Mouse (Mus musculus) olfactory bulb, adult 2 months (tissue): ENCODE results near the gene Rab24.

Experiments used
- CTCF ChIP-seq: fragments of 200-500 bp; IDR thresholded peaks from 2 replicates; pipeline ENCODE4 v1.5.1; 2012; ENCODE audit warnings: low read depth, mild to moderate bottlenecking, low read length, moderate library complexity; ENCODE audit not compliant: insufficient read depth
- POLR2A ChIP-seq: fragments of 200-500 bp; IDR thresholded peaks from 2 replicates; pipeline ENCODE4 v1.6.1; 2012; ENCODE audit warnings: mild to moderate bottlenecking, low read depth, low read length, moderate library complexity; ENCODE audit not compliant: insufficient read depth

DNA sequence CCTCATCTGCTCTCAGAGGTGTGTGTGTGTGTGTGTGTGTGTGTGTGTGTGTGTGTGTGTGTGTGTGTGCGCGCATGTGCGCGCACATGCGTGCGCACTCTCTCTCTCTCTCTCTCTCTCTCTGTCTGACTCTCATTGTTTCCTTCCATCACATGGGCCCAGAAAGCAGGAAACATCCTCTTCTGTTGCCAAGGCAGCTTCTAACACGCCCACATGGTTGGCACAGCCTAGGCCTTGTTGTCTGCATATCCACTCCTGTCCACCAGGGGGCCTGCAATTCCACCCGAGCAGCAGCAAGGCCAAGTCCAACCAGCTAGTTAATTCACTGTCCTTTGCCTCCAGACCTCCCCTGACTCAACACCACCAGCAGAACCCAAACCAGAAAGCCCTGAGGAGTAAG, 5.9 kb upstream of the Rab24 start:
- TF ChIP-seq CTCF: peak; percentile 83
- TF ChIP-seq POLR2A: no peak
